Mouse (Mus musculus) C2C12 (cell line): ENCODE data around the gene Cftr.

Experiments used
- CEBPB ChIP-seq: IDR thresholded peaks from one replicate; pipeline ENCODE4 v1.6.1; 2011; ENCODE audit warnings: low read depth, mild to moderate bottlenecking, control low read depth, moderate library complexity
- USF1 ChIP-seq: IDR thresholded peaks from one replicate; pipeline ENCODE4 v1.6.1; 2011; ENCODE audit warnings: low read depth, mild to moderate bottlenecking, control low read depth, moderate library complexity

- TF ChIP-seq USF1, result no peak
- no peak for TF ChIP-seq CEBPB
These were observed 76.0 kb downstream of the Cftr start for GRCm38 (mm10) chr6:18246495-18246894.
